Mouse (Mus musculus) bone marrow, adult 2 months (tissue): ENCODE measurements around the gene Skap2.

Experiments used
- CTCF ChIP-seq: fragments of 200-500 bp; IDR thresholded peaks from 2 replicates; pipeline ENCODE4 v1.5.1; 2011; ENCODE audit warnings: low read length, control low read depth; ENCODE audit not compliant: control insufficient read depth, insufficient read depth
- POLR2A ChIP-seq: fragments of 200-500 bp; IDR thresholded peaks from 2 replicates; pipeline ENCODE4 v1.6.1; 2011; ENCODE audit warnings: low read depth, mild to moderate bottlenecking, control low read depth, low read length, borderline replicate concordance; ENCODE audit not compliant: control insufficient read depth

DNA sequence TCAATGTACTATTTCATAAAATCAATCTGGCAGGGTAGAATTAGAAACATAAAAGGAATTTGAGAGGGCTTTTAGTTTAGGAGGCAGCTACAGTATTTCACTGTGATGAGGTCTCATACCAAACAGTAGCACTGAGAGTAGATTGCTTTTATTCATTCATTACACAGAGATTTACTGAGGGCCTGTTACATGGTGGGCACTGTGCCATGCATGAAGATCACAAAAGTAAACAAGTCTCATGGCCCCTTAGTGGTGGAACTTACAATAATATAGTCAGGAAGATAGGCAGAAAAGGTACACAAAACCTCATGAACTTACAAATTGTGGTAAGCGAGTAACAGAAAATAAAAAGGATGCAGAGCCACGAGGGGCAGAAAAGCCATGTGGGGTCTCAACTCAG, 67.4 kb downstream of the Skap2 start:
- TF ChIP-seq POLR2A: no peak
- no peak for TF ChIP-seq CTCF
